Mouse (Mus musculus) granulocyte monocyte progenitor cell, adult 5-6 weeks (primary cell): ENCODE results near the gene 2210011C24Rik. TPM values are rescaled to one million over a fixed set of nuclear protein-coding genes. Genes with fewer than 3 reads are reported as not detected.

Experiments
- ATAC-seq: replicated peaks from 2 replicates; pipeline ENCODE4 v1.8.0; 2016; ENCODE audit warnings: mild to moderate bottlenecking, moderate TSS enrichment, inconsistent platforms; ENCODE audit not compliant: poor library complexity, severe bottlenecking
- total RNA-seq, 2 experiments: library from RNA; stranded (forward) in 1 of 2; stranded (reverse) in 1 of 2; fragments of 200-712, 200-1000 nt in 1 of 2; fragments of >200 nt in 1 of 2; fragmentation: Nextera tagmentation in 1 of 2; gene quantifications; 2 replicates each; pipeline ENCODE4 v1.2.3; 2014 to 2017

The 2210011C24Rik gene
- total RNA-seq (2014; fragmentation: Nextera tagmentation) (not detected in 2 replicates), total RNA-seq (2017) (not detected in 2 replicates)

GRCm38 (mm10) chr8:84011705-84012498 lies at the start of gene 2210011C24Rik:
Gene 2210011C24Rik, minus strand, starts transcription at chr8:84012171.
- ATAC-seq: peak; percentile 31

DNA sequence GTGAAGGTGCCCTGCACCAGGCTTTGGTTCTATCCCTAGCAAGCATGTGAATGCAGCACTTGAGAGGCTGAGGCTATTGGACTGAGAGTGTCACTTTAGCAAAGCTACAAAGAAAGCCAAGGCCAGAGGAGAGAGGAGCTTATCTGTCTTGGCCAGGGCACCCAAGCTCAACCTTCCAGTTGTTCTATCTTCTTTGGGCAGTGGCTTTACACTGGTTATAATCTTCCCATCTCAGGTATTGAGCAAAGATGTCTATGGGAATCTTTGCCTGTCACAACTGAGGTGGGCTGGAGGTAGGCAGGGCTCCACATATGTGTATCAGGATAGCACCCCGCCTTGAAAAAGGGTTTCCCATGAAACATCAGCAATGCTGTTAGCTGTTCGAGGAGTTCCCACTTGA lies 48.3 kb upstream of the 2210011C24Rik start:
- ATAC-seq: no peak

DNA sequence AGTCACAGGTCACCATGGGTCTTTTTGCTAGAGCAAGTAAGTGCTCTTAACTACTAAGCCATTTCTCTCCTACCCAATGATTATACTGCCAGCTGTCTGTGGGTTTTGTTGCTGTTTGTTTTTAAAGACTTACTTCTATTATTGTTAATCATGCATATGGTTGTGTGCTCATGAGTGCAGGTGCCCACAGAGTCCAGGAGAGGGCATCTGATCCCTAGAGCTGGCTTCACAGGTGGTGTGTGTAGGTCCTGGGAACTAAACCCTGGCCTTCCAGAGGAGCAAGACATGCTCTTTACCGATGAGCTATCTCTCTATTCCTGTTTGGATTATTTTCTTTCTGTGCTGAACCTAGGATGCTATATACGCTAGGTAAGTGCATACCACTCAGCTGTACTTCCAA lies 47.3 kb upstream of the 2210011C24Rik start:
- ATAC-seq: no peak

DNA sequence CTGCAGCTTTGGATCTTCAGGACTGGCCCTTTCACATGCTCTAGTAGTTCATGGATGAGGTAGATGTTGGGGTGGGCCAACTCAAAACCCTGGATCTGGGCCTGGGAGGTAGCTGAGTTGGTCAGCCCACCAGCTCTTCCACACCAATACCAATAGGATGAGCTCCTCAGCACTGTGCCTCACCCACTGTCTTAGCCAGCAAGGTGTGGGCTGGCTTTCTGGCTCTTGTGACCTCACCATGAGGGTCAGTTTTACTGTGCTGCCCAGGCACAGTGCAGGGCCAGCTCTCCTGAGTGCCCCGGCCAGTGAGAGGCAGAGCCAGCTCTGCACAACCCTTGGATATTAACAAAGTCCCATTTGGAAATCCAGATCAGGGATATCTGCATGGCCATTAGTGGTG lies 45.9 kb upstream of the 2210011C24Rik start:
- no peak for ATAC-seq

DNA sequence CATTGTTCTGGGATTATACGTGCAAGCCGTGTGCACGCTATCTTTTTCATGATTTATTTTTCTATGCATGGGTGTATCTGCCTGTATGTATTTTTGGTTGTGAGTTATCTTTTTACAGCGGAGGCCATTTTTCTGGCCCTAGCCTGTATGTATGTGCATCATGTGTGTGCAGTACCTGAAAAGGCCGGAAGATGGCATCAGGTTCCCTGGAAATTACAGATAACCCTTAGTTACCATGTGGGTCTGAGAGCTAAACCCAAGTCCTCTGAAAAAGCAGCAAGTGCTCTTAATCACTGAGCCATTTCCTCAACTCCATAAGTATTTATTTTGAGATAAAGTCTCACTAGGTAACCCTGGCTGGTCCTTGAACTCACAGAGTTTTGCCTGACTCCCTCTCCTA lies 41.3 kb upstream of the 2210011C24Rik start:
- no peak for ATAC-seq

GRCm38 (mm10) chr8:84052746-84053145 lies 40.8 kb upstream of the 2210011C24Rik start:
- no peak for ATAC-seq

DNA sequence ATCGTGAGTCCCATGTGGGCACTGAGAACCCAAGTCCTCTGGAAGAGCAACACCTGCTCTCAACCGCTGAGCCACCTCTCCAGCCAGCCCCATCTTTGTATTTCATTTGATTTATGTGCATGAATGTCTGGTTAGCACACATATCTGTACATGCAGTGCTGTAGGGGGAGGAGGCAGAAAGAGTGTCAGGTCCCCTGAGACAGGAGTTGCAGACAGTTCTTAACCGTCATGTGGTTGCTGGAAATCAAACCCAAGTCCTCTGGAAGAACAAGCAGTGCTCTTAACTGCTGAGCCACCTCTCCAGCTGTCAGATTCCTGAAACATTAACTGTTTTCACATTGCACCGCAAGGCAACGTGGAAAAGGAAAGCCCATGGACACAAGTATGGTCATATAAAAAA lies 36.2 kb upstream of the 2210011C24Rik start:
- ATAC-seq: no peak

DNA sequence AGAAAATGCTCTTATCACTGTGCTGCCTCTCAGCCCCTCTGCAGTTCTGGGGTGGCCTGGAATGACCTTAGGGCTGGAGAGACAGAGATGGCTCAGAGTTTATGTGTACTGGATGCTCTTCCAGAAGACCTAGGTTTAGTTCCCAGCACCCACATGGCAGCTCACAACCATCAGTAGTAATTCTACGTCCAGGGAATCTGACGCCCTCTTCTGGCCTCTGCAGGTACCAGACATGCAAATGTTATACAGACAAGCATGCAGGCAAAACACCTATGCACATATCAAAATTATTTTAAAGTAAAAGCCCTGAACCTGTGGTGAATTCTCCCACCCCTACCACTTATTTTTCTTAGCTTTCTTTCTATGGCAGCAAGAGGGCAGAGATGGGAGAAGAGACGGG lies 34.5 kb upstream of the 2210011C24Rik start:
- ATAC-seq: no peak

- no peak for ATAC-seq
These were observed 32.9 kb upstream of the 2210011C24Rik start, which contains the start of gene Rln3 for GRCm38 (mm10) chr8:84044900-84045299. Gene Rln3, minus strand, starts transcription at chr8:84045000.

GRCm38 (mm10) chr8:84044103-84044502 lies 32.1 kb upstream of the 2210011C24Rik start:
- ATAC-seq: no peak

DNA sequence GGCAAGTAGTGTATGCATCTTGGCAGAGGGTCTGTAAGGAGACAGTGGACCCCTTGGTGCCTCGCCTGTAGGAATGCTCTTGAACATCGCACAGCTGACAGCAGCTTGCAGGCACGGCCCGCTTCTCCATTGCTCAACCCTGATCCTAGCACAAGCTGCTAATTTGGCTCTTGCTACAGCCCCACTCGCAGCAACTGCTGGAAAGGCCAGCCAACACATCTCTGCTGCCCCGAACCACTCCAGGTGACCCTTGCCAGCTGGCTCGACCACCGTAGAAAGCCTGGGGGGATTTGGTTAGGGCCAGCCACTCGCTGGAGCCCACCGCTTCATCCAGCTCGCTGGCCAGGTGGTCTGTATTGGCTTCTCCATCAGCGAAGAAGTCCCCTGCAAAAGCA lies 31.0 kb upstream of the 2210011C24Rik start:
- 0 out of 2 replicates have a peak, but pooled peaks have one; percentile 20 for ATAC-seq

- peak; percentile 79 for ATAC-seq
These were observed 30.3 kb upstream of the 2210011C24Rik start, which contains the start of gene Il27ra for GRCm38 (mm10) chr8:84042066-84042947. Gene Il27ra, minus strand, starts transcription at chr8:84042589.

DNA sequence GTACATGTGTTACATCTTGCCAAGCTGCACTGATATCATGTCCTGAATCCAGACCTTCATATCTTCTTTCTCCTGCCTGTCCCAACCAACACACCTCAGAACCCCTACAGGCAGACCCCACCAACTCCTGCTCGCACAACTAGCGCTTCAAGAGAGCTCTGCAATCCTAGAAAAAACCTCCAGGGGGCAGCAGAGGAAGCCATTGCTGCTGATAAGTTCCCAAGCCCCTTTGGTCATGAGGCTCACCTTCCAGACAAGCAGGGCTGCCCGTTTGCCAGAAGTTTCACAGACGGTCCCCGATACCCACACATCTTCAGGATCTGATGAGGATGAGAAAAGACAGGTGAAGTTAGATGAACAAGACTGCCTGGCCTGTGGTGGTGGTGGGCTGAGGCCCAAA lies 27.1 kb upstream of the 2210011C24Rik start:
- peak; percentile 52 for ATAC-seq

DNA sequence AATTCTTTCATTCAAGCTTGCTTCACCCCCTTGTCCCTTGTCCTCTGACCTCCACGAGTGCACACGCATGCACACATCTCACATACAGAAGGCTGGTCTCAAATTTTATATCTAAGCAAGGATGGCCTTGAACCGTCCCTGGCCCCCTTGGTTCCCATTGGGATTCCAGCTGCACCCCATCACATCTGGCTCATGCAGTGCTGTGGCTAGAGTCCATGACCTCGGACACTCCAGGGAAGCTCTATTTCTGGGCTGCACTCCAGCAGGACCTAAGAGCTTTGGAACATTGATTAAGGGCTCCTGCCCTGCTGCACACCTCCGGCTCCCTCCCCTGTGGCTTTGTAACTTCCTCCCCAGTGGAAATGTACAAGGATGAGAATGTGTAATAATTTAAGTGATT lies 26.0 kb upstream of the 2210011C24Rik start:
- ATAC-seq: no peak

DNA sequence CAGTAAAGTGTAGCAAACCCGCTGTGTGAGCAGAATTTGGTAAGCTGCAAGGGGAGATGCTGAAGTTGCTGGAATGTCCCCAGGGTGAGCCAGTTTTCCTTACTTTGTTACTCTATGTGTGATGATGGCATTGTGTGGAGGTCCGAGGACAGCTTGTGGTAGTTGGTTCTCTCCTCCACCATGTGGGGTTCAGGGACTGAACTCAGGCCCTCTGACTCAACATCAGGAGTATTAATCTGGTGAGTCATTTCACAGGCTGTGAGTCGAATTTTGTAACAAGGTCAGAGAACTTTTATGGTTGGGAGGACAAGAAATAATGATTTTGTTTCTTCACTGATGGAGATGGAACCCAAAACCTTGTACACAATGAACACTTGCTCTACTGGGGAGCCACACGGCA lies 20.8 kb upstream of the 2210011C24Rik start:
- no peak for ATAC-seq

DNA sequence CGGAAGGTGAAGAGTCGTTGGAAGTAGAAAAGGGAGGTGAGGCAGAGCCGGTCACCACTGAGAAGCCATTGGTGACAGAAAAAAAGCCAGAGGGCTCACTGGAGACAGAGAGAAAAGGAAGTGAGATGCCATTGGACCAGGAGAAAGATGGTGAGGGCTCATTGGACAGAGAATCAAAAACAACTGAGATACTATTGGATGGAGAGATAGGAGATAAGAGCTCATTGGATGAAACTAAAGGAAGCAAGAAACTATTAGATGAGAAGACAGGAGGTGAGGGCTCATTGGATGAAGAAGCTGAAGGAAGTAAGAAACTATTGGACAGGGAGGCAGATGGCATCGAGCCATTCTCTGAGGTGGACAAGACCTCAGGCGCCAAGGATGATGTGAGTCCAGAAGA lies 17.3 kb upstream of the 2210011C24Rik start:
- no peak for ATAC-seq

- peak; percentile 64 for ATAC-seq
These were observed 15.5 kb upstream of the 2210011C24Rik start for GRCm38 (mm10) chr8:84027449-84027848.

- ATAC-seq: peak; percentile 78
These were observed 13.9 kb upstream of the 2210011C24Rik start for GRCm38 (mm10) chr8:84025863-84026262.

DNA sequence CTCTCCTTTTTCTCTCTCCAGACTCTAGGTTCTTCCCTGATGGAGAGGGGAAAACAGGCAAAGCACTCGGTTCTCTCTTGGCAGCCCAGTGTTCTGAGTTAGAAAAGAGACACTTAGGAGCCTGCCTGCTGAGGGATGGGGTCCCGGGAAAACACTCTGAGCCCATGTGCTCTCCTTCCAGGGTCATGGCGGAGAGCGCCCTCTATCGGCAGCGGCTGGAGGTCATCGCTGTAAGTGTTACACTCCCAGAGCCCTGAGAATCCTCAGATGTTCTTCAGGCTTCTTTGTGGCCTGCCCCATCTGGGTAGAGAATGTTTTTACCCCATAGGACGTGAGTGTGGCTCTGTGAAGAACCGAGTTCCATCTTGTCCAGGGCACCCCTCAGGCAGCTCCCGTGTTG lies 12.2 kb upstream of the 2210011C24Rik start:
- ATAC-seq: 0 out of 2 replicates have a peak, but pooled peaks have one; percentile 32

DNA sequence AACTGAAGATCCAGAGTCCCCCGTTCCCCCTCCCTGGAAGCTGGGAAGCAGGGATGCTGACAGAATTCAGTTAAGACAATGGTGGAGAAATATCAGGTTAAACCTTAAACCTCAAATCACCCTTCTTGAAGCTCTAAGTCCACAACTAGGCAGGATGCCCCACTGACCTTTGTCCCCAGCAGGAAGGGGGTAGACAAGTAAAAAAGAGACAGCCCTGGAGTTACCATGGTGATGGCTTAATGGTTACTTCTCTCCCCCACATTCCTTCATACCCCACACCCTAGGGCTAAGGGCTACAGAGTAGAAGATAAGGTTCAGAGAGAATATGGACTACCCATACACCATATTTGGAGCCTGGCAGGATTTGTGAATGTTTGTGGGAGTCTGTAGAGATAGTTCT lies 11.7 kb upstream of the 2210011C24Rik start:
- ATAC-seq: no peak

DNA sequence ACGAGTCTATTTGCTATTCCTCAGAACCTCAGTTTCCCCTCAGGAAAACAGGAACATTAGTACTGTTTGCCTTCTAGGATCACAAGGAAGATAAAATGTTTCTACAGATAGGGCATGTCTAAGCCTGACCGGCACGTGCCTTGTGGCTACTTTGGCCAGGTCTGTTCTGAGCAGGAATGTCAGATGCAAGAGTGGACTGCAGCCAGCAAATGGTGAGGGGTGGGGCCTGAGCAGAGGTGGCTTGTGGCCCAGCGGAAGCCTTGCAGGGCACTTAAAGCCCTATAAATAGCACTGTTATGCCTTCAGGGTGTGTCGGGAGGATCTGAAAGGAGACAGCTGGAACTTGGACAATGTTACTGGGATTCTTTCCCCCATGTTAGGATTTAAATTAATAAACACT lies 11.1 kb upstream of the 2210011C24Rik start:
- ATAC-seq: no peak
